Mouse (Mus musculus) inflammation-experienced regulatory T-cells, adult 6 months (primary cell): ENCODE results near the gene Fer. TPM values are rescaled to one million over a fixed set of nuclear protein-coding genes. Genes with fewer than 3 reads are reported as not detected.

Experiments
- ATAC-seq: one replicate; pipeline ENCODE4 v1.8.0; 2017
- polyA plus RNA-seq, 3 experiments: library from polyadenylated mRNA; unstranded; fragments of 100-300 nt; shearing (Covaris generic); gene quantifications; one replicate each; pipeline ENCODE4 v1.2.1; 2017

Gene Fer
- polyA plus RNA-seq, 3 experiments from 2014 or later: 0.91 TPM; not detected in 2

DNA sequence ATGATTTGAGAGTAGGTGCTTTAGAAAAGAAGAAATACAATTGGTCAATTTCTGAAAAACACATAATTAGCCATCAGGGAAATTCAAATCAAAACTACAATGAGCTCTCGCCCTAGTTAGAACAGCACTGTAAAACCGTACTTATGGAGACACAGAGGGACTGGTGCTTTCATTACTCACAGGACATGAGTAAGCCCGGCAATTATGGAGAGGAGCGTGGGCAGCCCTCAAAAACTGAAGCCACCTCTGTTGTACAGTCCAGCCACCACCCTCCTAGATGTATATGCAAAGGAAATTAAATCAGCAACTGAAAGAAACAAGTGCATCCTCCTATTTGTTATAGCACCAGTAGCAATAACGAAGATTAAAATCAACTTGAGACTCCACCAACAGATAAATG lies 304.9 kb downstream of the Fer start:
- ATAC-seq: no peak

DNA sequence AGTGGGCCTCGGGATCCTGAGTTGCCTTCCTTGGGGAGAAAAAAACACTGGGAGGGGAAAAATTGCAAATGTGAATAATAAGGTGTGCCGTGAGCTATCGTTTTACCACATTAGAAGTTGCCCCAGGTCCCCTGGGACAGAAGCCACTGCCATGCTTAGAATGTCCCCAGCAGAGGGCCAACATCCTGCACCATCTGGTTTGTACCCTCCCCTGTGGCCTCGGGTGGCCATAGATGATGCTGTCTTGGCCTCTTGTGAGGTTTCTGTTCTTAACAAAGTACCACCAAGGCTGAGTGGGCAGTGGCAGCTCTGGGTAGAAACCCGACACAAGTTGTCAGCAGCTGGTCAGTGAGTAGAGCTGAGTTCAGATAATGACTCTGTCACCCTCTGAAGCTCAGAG lies 307.2 kb downstream of the Fer start:
- ATAC-seq: no peak

DNA sequence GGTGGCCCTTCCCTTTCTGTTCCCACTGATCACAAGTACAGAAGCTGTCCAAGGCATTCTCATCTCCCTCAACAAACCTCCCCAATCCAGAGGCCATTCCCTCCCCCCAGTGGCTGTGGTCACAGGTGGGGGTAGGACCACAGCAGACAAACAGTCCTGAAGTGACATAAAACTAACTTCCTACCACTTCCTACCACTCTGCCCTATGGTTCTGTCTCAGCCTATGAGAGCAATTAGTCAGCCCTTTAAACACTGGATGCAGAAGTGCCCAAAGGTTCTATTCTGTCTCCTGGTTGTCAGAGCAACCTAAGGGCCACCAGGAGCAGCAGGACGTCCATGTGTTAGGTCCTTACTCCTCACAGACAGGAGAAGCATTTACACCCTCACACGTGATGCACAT lies 309.6 kb downstream of the Fer start:
- ATAC-seq: no peak

DNA sequence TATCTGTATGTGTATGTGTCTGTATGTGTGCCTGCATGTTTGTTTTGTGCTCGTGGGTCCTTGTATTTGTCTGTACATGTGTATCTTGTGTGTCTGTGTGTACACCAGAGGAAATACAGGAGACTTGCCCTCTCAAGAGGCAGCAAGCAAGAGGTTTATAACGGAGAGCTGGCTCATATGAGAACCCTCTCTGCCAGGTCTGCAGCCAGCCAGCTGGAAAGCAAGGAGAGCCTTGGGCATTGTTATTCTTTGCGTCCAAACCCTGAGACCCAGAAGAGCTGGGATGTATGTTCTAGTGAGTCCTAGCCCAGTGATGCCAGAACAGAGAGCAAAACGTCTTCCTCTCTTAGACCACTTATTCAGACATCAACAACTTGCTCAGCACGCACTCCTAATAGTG lies 317.7 kb downstream of the Fer start:
- no peak for ATAC-seq

DNA sequence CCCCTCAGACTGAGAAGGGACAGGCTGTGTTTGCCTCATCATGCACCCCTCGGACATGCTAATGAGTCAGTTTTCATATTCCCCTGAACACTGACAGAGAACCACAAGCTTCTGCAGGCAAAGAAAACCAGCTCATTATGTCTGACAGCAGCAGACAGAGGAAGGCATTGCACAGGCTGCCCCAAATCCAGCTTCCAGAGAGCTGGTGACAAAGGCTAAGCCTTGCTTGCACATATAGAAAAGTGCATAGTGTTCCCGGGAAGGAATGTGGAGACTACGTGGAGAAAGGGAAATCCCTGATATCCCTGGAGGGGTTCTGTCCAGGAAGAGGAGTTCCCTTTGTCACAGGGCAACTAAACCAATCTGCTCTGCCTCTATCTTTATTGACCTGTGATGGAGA lies 318.4 kb downstream of the Fer start:
- ATAC-seq: no peak

DNA sequence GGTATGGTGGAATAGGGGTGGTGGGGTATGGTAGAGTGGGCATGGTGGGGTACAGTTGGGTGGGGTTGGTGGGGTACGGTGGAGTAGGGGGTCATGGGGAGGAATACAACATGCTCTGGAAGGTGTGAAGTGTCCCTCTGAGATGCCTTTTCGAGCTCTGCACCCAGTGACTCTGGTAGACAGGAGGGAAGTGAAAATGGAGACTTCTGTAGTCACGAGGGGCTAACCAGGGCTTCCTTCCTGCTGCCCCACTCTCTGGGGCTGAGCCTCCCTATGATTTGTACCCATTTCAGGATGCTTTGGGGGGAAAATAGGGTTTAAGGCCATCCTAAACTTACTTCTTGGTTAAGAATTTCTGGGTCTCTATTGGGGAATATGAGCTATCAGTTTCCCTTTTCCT lies 319.7 kb downstream of the Fer start:
- no peak for ATAC-seq

DNA sequence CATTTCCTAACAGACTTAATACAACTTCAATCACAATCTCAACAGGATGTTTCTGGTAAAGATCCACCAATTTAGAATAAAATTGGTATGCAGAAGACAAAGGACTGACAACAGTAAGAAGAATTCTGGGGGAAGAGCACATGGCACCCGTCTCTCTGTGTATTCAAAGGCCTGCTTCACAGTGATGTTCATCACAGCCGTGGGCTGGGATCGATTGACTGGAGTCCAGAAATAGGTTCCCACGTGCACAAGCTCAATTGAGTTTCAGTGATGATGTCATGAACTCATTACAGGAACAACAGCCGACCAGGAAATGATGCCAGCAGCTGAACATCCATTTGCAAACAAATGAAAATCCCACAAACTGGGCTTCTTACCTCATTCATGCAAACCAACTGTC lies 320.3 kb downstream of the Fer start:
- no peak for ATAC-seq

Other genes starting within 250 kb of the Fer start
- not detected for gene A930002H24Rik, start 729 bp downstream of the Fer start, polyA plus RNA-seq